Mouse (Mus musculus): Measurements from ENCODE around the gene Romo1. TPM values are rescaled to one million over a fixed set of nuclear protein-coding genes. Genes with fewer than 3 reads are reported as not detected.
"Not testable (repeated sequence)": the region's sequence is repeated elsewhere in the genome, so short reads cannot be mapped to it uniquely, and the experiment has no call there.

Romo1 gene
- total RNA-seq, 2 experiments from 2014 or later, result 168 to 181 TPM

DNA sequence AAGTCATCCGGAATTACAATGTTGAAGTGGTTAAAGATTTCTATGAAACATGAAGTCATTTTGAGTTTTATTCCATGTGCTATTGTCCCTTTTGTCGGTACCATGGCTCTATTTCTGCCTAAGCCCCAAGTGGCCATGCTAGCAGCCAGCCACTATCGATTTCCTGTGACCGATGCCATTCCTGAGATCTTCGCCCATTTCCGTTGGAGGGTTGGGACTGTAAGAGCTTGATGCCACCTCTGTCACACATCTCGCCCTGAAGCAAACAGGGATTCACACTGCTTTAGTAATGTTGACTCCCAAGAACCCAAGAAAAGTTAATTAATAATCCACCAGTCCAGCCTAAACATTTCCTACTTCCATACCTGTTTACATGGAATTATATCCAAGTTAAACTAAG lies 33.8 kb downstream of the Romo1 start:
- DNase-seq (ENCODE audit: low spot score in 2 of 2), result no peak
- intact Hi-C loops (cut with DNase I), result loop anchor here (5.0 kb wide), 1 partner anchor 100 kb away; no protein-coding TSS in a partner anchor

- peak; percentile 72 to 80 for DNase-seq (ENCODE audit: low spot score in 2 of 2)
- intact Hi-C loops (cut with DNase I), result loop anchor here (5.0 kb wide), 1 partner anchor 98 kb away; no protein-coding TSS in a partner anchor
Measured at GRCm38 (mm10) chr2:156179046-156179795, 35.4 kb downstream of the Romo1 start.

DNA sequence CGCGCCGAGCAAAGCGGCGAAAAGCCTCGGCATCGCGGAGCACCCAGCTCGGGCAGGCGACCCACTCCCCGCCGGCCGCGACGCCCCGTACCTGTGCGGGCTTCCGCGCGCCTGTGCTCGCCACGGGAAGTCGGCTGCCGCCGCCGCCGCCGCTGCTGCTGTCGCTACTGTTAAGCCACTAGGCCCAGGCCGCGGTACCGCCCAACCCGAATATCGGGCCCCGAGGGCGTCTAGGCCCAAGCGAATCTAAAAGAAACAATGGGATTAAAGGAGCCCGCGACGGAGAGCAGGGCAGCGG lies 35.9 kb downstream of the Romo1 start:
- intact Hi-C loops (cut with DNase I), result loop anchor here (5.0 kb wide), 1 partner anchor 98 kb away; no protein-coding TSS in a partner anchor
- no peak for DNase-seq (ENCODE audit: low spot score in 2 of 2)

DNA sequence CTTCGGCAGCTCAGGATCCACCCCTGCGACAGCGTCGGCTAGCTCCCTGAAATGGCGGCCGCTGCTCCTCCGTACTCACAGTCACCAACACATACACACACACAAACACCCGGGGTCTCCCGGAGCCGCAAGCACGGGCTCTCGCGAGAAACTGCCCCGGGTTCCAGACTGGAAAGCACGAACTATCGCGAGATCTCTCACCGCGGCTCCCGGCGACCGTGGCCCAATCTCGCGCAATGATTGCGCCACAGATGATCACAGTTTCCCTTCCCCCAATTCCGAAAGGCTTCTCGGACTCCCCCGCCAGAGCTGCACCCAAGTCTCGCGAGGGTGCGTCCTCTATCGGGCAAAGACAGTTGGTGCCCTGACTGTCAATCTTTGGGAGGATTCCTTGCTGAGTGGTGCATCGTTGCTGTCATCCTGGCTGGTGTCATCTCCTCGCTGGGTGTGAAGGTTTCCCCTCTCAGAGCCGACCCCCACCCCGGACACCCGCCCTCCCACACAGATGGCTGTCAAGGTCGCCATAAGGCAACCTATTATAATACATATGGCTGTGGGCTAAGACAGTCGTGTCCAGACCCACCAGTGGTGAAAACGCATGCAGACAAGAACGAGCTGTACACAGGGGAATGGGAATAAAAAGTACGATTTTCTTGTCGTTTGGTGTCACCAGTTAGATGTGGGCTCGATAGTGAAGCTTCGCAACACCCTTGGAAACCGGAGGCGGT lies 36.4 kb downstream of the Romo1 start, which contains the start of gene Rbm39:
TSS of gene Rbm39 (minus strand) at position 145 of the 728 bp plus-strand sequence.
- intact Hi-C loops (cut with DNase I), result no loop called here
- DNase-seq (ENCODE audit: low spot score in 2 of 2), result peak; percentile 100

GRCm38 (mm10) chr2:156180824-156181590 lies 37.2 kb downstream of the Romo1 start:
- intact Hi-C loops (cut with DNase I), result no loop called here
- DNase-seq (ENCODE audit: low spot score in 2 of 2), result peak in 1 of 2 experiments; percentile 37

GRCm38 (mm10) chr2:156181592-156181991 lies 37.8 kb downstream of the Romo1 start:
- DNase-seq (ENCODE audit: low spot score in 2 of 2), result no peak
- intact Hi-C loops (cut with DNase I), result no loop called here

DNA sequence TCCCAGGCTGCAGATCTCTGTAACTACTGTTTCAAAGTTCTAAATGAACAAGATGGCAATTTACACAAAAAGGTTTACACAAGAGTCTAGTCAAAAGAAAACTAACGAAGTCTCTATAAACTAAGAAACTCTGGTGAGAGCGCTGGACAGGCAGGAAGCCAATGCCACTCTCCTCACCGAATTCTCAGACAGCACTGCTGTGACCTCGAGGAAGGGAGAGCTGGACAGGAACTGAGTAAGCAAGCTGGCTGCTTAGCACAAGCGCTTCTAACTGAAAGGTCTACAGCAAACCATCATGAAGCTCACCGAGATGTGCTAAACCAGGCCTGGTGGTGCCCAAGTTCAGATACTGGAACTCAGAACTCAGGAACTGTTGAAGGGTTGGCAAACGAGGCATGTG lies 45.4 kb downstream of the Romo1 start:
- DNase-seq (ENCODE audit: low spot score in 2 of 2); intact Hi-C loops (cut with DNase I): not testable (repeated sequence)

DNA sequence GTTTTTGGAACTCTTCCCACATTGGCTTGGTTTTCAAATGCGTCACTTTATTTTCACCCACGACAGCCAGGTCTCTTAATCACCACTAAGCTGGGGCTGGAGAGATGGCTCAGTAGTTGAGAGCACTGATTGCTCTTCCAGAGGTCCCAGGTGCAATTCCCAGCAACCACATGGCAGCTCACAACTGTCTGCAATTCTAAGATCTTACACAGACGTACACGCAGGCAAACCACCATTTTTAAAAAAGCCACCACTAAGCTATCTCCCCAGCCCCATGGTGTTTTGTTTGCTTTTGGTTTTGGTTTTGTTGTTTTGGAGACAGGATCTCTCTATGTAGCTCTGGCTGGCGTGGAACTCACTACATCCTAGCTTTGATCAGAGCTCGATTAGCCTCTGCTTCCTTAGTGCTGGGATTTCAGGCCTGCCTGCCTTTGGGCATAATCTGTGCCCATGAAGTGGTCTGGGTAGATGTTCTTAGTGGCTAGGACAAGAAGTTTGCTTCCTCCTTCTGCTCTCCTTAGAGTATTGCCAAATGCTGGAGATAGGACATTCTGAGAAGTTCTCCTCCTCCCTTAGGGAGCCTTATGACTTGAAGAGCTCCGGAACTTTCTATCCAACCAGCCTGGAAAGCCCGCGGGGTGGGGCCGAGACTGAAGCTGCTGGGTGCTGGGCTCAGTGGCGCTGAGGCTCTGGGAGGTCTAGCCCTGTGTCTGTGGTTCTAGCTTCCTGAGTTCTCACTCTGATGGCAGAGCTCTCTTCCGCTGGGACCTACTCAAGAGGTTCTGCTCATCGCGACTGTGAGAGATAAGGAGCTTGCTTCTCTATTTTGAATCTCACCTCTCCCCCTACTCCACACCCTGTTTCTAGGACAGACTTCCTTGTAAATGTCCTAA lies 46.4 kb downstream of the Romo1 start:
- DNase-seq (ENCODE audit: low spot score in 2 of 2), result no peak
- intact Hi-C loops (cut with DNase I), result no loop called here

DNA sequence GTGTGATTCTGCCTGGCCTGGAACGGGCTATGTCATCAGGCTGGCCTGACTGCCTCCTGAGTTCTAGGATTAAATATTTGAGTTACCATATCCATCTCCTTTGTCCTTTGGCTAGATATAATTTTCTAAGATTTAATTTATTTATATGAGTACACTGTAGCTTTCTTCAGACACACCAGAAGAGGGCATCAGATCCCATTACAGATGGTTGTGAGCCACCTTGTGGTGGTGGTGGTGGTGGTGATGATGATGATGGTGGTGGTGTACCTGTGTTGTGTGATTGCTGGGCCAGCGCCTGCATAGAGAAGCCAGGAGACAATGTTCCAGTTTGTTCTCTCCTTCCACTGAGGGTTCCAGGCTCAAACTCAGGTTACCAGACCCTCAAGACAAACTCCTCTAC lies 47.7 kb downstream of the Romo1 start:
- no peak for DNase-seq (ENCODE audit: low spot score in 2 of 2)
- intact Hi-C loops (cut with DNase I), result no loop called here

DNA sequence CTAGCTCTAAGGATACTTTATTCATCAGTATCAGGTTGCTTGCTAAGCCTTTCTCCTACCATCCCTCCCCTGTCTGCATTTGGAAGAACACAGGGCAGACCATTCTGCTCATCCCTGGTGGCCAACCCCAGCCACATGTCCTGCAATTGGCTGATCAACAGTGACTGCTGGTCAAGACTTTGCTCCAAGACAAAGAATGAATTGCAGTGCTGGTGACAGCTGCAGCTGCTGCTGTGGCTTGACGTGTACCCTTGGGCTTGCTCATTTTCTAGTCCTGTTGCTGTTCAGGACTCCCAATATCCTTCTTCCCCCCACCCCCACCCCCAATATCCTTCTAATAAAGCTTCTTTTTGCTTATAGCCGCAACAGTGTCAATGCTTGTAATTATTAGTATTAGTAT lies 48.2 kb downstream of the Romo1 start:
- no peak for DNase-seq (ENCODE audit: low spot score in 2 of 2)

GRCm38 (mm10) chr2:156193066-156193862 lies 49.4 kb downstream of the Romo1 start:
- intact Hi-C loops (cut with DNase I), result no loop called here
- DNase-seq (ENCODE audit: low spot score in 2 of 2), result no peak

More for the DNA sequence above, 48.2 kb downstream of the Romo1 start:
- intact Hi-C loops (cut with DNase I), result no loop called here

DNA sequence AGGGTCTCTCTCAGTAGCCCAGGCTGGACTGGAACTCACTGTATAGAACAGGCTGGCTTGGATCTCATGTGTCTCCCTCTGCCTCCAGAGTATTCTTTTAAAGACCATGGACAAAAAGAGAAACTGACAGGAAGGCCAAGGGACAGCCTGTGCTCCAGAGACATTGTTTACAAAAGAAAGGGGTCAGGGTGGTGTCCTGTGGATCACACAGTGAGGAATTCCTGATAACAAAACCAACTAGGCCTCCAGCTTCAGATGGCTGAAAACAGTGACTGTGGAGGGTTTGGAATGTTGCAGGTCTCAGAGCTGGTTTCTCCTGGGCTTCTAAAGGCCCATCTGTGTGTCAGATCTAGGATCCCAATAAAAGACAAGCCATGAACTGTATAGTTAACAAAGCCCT lies 50.7 kb downstream of the Romo1 start:
- intact Hi-C loops (cut with DNase I), result no loop called here
- no peak for DNase-seq (ENCODE audit: low spot score in 2 of 2)

Other genes with a start within 250 kb of the Romo1 start
- gene Uqcc1, start 213.7 kb upstream of the Romo1 start, total RNA-seq (2021), result 10 to 100 TPM; 59.7 to 61.8 TPM
- gene Gm15557, start 203.3 kb upstream of the Romo1 start, total RNA-seq (2021), result not detected
- under 1 TPM in 1 of 2 experiments, not detected in 1; 0.23 TPM for gene Gdf5, start 198.7 kb upstream of the Romo1 start, total RNA-seq (2021)
- gene Cep250, start 187.6 kb upstream of the Romo1 start, total RNA-seq (2021), result 10 to 100 TPM; 15.8 to 18.4 TPM
- gene 6430550D23Rik, start 136.1 kb upstream of the Romo1 start, total RNA-seq (2021), result 1 to 10 TPM; 1.5 to 2.1 TPM
- gene Ergic3, start 136.0 kb upstream of the Romo1 start, total RNA-seq (2021), result 100 to 1,000 TPM; 199 to 206 TPM
- not detected for gene Fer1l4, start 91.1 kb upstream of the Romo1 start, total RNA-seq (2021)
- gene Spag4, start 78.9 kb upstream of the Romo1 start, total RNA-seq (2021), result 1 to 10 TPM; 3.6 to 4.2 TPM
- gene Cpne1, start 32.1 kb upstream of the Romo1 start, total RNA-seq (2021), result 10 to 100 TPM; 22.5 to 30.3 TPM
- gene Rbm12, start 32.1 kb upstream of the Romo1 start, total RNA-seq (2021), result 10 to 100 TPM; 22.4 to 24.6 TPM
- 10 to 100 TPM; 19.1 to 22.0 TPM for gene Gm28036, start 16.9 kb upstream of the Romo1 start, total RNA-seq (2021)
- 10 to 100 TPM; 37.8 to 42.7 TPM for gene Nfs1, start 147 bp downstream of the Romo1 start, total RNA-seq (2021)
- gene Rbm39, start 36.2 kb downstream of the Romo1 start, total RNA-seq (2021), result 100 to 1,000 TPM; 279 to 290 TPM
- gene Phf20, start 52.4 kb downstream of the Romo1 start, total RNA-seq (2021), result 10 to 100 TPM; 68.3 to 76.5 TPM
- gene Cnbd2, start 168.3 kb downstream of the Romo1 start, total RNA-seq (2021), result 1 to 10 TPM; 5.4 to 5.5 TPM
- gene Scand1, start 168.7 kb downstream of the Romo1 start, total RNA-seq (2021), result 10 to 100 TPM; 86.0 to 89.2 TPM